Mouse (Mus musculus): ENCODE measurements around the gene Rbm33. TPM values are rescaled to one million over a fixed set of nuclear protein-coding genes. Genes with fewer than 3 reads are reported as not detected.
A peak's percentile ranks its signal among the peaks of the same experiment; 100 is the strongest.

Gene Rbm33
- polyA plus RNA-seq, 1 experiment from 2014 or later: 16.1 TPM

- WGBS (ENCODE audit: insufficient replicate concordance): under 1% methylated on average over 75 of the region's 76 CpGs
- H3K4me1 ChIP-seq (ENCODE audit: control insufficient read depth, insufficient read depth, low read length): peaks cover 7% of the 10 kb centered on the region; the same call in 1 of the 2 replicates
- H3K36me3 ChIP-seq (ENCODE audit: control insufficient read depth, insufficient read depth, low read length): no peaks in the 10 kb centered on the region
- ATAC-seq (replicated peaks; ENCODE audit: insufficient number of reproducible peaks, low FRiP score, low TSS enrichment): 0 out of 2 replicates have a peak, but pooled peaks have one; percentile 23
- H3K4me3 ChIP-seq (ENCODE audit: low read depth, low read length): peak overlapping the region; percentile 58
- no peak overlapping the region for H3K27ac ChIP-seq (ENCODE audit: low read depth, low read length)
- H3K27me3 ChIP-seq (ENCODE audit: control insufficient read depth, insufficient read depth, low read length): peaks cover 97% of the 10 kb centered on the region
- no peaks in the 10 kb centered on the region for H3K9me3 ChIP-seq (replicated peaks; ENCODE audit: control insufficient read depth, low read length)
- H3K9ac ChIP-seq (ENCODE audit: low read depth, low read length): no peak overlapping the region
- H3K4me2 ChIP-seq: peak overlapping the region; percentile 87
Observed at GRCm38 (mm10) chr5:28464361-28465098, 147.6 kb downstream of the Rbm33 start.

GRCm38 (mm10) chr5:28465099-28465406, 148.1 kb downstream of the Rbm33 start:
- WGBS (ENCODE audit: insufficient replicate concordance): under 1% methylated on average over 27 of the region's 29 CpGs
- no peak overlapping the region for H3K9ac ChIP-seq (ENCODE audit: low read depth, low read length)

GRCm38 (mm10) chr5:28465526-28465925, 148.6 kb downstream of the Rbm33 start:
- H3K4me3 ChIP-seq (ENCODE audit: low read depth, low read length): peak overlapping the region; percentile 58
- H3K9me3 ChIP-seq (replicated peaks; ENCODE audit: control insufficient read depth, low read length): no peaks in the 10 kb centered on the region
- peak overlapping the region; percentile 87 for H3K4me2 ChIP-seq
- WGBS (ENCODE audit: insufficient replicate concordance): 1% methylated on average over 18 of the region's 18 CpGs
- H3K36me3 ChIP-seq (ENCODE audit: control insufficient read depth, insufficient read depth, low read length): no peaks in the 10 kb centered on the region
- H3K9ac ChIP-seq (ENCODE audit: low read depth, low read length): no peak overlapping the region
- H3K4me1 ChIP-seq (ENCODE audit: control insufficient read depth, insufficient read depth, low read length): peaks cover 7% of the 10 kb centered on the region; the same call in 1 of the 2 replicates
- H3K27ac ChIP-seq (ENCODE audit: low read depth, low read length): no peak overlapping the region
- no peak for ATAC-seq (replicated peaks; ENCODE audit: insufficient number of reproducible peaks, low FRiP score, low TSS enrichment)
- peaks cover 91% of the 10 kb centered on the region for H3K27me3 ChIP-seq (ENCODE audit: control insufficient read depth, insufficient read depth, low read length)

More at GRCm38 (mm10) chr5:28465099-28465406, 148.1 kb downstream of the Rbm33 start:
- Histone ChIP-seq H3K27me3 (ENCODE audit: control insufficient read depth, insufficient read depth, low read length) (peaks cover 96% of the 10 kb centered on the region), H3K27ac (ENCODE audit: low read depth, low read length) (no peak overlapping the region), H3K4me3 (ENCODE audit: low read depth, low read length) (peak overlapping the region; percentile 58), H3K36me3 (ENCODE audit: control insufficient read depth, insufficient read depth, low read length) (no peaks in the 10 kb centered on the region), H3K9me3 (replicated peaks; ENCODE audit: control insufficient read depth, low read length) (no peaks in the 10 kb centered on the region), H3K4me1 (ENCODE audit: control insufficient read depth, insufficient read depth, low read length) (peaks cover 7% of the 10 kb centered on the region; the same call in 1 of the 2 replicates), H3K4me2 (peak overlapping the region; percentile 87)
- ATAC-seq (replicated peaks; ENCODE audit: insufficient number of reproducible peaks, low FRiP score, low TSS enrichment): no peak

GRCm38 (mm10) chr5:28466351-28466750, 149.4 kb downstream of the Rbm33 start:
- no peak for ATAC-seq (replicated peaks; ENCODE audit: insufficient number of reproducible peaks, low FRiP score, low TSS enrichment)
- under 1% methylated on average over 15 of the region's 15 CpGs for WGBS (ENCODE audit: insufficient replicate concordance)
- peaks cover 88% of the 10 kb centered on the region for H3K27me3 ChIP-seq (ENCODE audit: control insufficient read depth, insufficient read depth, low read length)
- no peak overlapping the region for H3K27ac ChIP-seq (ENCODE audit: low read depth, low read length)
- peak overlapping the region; percentile 60 for H3K4me2 ChIP-seq
- H3K9ac ChIP-seq (ENCODE audit: low read depth, low read length): no peak overlapping the region
- no peaks in the 10 kb centered on the region for H3K36me3 ChIP-seq (ENCODE audit: control insufficient read depth, insufficient read depth, low read length)
- no peaks in the 10 kb centered on the region for H3K9me3 ChIP-seq (replicated peaks; ENCODE audit: control insufficient read depth, low read length)
- peaks cover 7% of the 10 kb centered on the region; the same call in 1 of the 2 replicates for H3K4me1 ChIP-seq (ENCODE audit: control insufficient read depth, insufficient read depth, low read length)
- peak overlapping the region; percentile 28 for H3K4me3 ChIP-seq (ENCODE audit: low read depth, low read length)

GRCm38 (mm10) chr5:28466760-28467306, 149.9 kb downstream of the Rbm33 start, which contains the start of gene Shh:
Gene Shh (minus strand): TSS chr5:28467256.
- peak within 1 kb of the TSS; percentile 60 for H3K4me2 ChIP-seq
- ATAC-seq (replicated peaks; ENCODE audit: insufficient number of reproducible peaks, low FRiP score, low TSS enrichment): no peak
- peaks cover 7% of the 10 kb centered on the region; the same call in 1 of the 2 replicates for H3K4me1 ChIP-seq (ENCODE audit: control insufficient read depth, insufficient read depth, low read length)
- no peak within 1 kb of the TSS for H3K27ac ChIP-seq (ENCODE audit: low read depth, low read length)
- H3K9me3 ChIP-seq (replicated peaks; ENCODE audit: control insufficient read depth, low read length): no peaks in the 10 kb centered on the region
- no peak within 1 kb of the TSS for H3K9ac ChIP-seq (ENCODE audit: low read depth, low read length)
- no peaks in the 10 kb centered on the region for H3K36me3 ChIP-seq (ENCODE audit: control insufficient read depth, insufficient read depth, low read length)
- H3K4me3 ChIP-seq (ENCODE audit: low read depth, low read length): peak within 1 kb of the TSS; percentile 28
- peaks cover 84% of the 10 kb centered on the region for H3K27me3 ChIP-seq (ENCODE audit: control insufficient read depth, insufficient read depth, low read length)
- 1% methylated on average over 31 of the region's 31 CpGs for WGBS (ENCODE audit: insufficient replicate concordance)

Other genes starting within 250 kb of the Rbm33 start
- 34.6 and 37.8 TPM in 2 replicates for gene Insig1, start 245.8 kb upstream of the Rbm33 start, polyA plus RNA-seq (2014; fragmentation: Nextera tagmentation; extraction: Ambion mirVana)
- gene En2, start 151.4 kb upstream of the Rbm33 start, polyA plus RNA-seq (2014; fragmentation: Nextera tagmentation; extraction: Ambion mirVana): not detected in 2 replicates
- gene Cnpy1, start 71.3 kb upstream of the Rbm33 start, polyA plus RNA-seq (2014; fragmentation: Nextera tagmentation; extraction: Ambion mirVana): not detected in 2 replicates
- gene Shh, start 150.1 kb downstream of the Rbm33 start, polyA plus RNA-seq (2014; fragmentation: Nextera tagmentation; extraction: Ambion mirVana): 0.10 and 0.13 TPM in 2 replicates

Data from heart, embryonic 11.5 days (tissue).